Mouse (Mus musculus) kidney, embryonic 14.5 days (tissue): ENCODE data around the gene Pcca. TPM values are rescaled to one million over a fixed set of nuclear protein-coding genes. Genes with fewer than 3 reads are reported as not detected.

Experiments
- ATAC-seq: fragments of 200-750 bp; cut with Nextera tagmentation; 2 replicates; pipeline ENCODE4 v1.8.0; 2017; ENCODE audit warnings: moderate number of reproducible peaks, mild to moderate bottlenecking, moderate TSS enrichment, moderate library complexity; ENCODE audit not compliant: low FRiP score, low TSS enrichment
- H3K27ac ChIP-seq: fragments of 300-500 bp; sonication (generic); 2 replicates; pipeline ENCODE4 v1.5.1; 2014; ENCODE audit warnings: low read depth, mild to moderate bottlenecking, low read length, moderate library complexity, mixed read lengths
- H3K27me3 ChIP-seq: fragments of 300-500 bp; sonication (generic); 2 replicates; pipeline ENCODE4 v1.6.1; 2014; ENCODE audit warnings: mild to moderate bottlenecking, low read length; ENCODE audit not compliant: control insufficient read depth, insufficient read depth
- H3K36me3 ChIP-seq: fragments of 300-500 bp; sonication (generic); 2 replicates; pipeline ENCODE4 v1.6.1; 2014; ENCODE audit warnings: low read length, mixed read lengths; ENCODE audit not compliant: control insufficient read depth, insufficient read depth
- H3K4me1 ChIP-seq: fragments of 300-500 bp; sonication (generic); 2 replicates; pipeline ENCODE4 v1.6.1; 2014; ENCODE audit warnings: low read length, mixed read lengths; ENCODE audit not compliant: control insufficient read depth, insufficient read depth
- H3K4me2 ChIP-seq: fragments of 300-500 bp; sonication (generic); replicated peaks from 2 replicates; pipeline ENCODE4 v1.6.1; 2014; ENCODE audit warnings: low read depth, mild to moderate bottlenecking, low read length
- H3K4me3 ChIP-seq: fragments of 300-500 bp; sonication (generic); 2 replicates; pipeline ENCODE4 v1.5.1; 2014; ENCODE audit warnings: mild to moderate bottlenecking, low read length
- H3K9ac ChIP-seq: fragments of 300-500 bp; sonication (generic); 2 replicates; pipeline ENCODE4 v1.6.1; 2014; ENCODE audit warnings: low read depth, mild to moderate bottlenecking, low read length, moderate library complexity
- H3K9me3 ChIP-seq: fragments of 300-500 bp; sonication (generic); 2 replicates; pipeline ENCODE4 v1.6.1; 2016; ENCODE audit warnings: low read length; ENCODE audit not compliant: control insufficient read depth
- WGBS: fragments of 180-500 bp; shearing (Covaris S2); extraction: QIAGEN DNeasy Blood & Tissue Kit; methylation state at CpG from one replicate; pipeline ENCODE4 v1.1.7; 2014; 5-methylcytosine and 5-hydroxymethylcytosine counted together
- polyA plus RNA-seq: library from polyadenylated mRNA; unstranded; fragments of >200 nt; fragmentation: Nextera tagmentation; extraction: Ambion mirVana; gene quantifications from 2 replicates; pipeline ENCODE4 v1.2.1, GENCODE M21; 2014

Pcca gene
- 15.3 and 20.5 TPM in 2 replicates for polyA plus RNA-seq

DNA sequence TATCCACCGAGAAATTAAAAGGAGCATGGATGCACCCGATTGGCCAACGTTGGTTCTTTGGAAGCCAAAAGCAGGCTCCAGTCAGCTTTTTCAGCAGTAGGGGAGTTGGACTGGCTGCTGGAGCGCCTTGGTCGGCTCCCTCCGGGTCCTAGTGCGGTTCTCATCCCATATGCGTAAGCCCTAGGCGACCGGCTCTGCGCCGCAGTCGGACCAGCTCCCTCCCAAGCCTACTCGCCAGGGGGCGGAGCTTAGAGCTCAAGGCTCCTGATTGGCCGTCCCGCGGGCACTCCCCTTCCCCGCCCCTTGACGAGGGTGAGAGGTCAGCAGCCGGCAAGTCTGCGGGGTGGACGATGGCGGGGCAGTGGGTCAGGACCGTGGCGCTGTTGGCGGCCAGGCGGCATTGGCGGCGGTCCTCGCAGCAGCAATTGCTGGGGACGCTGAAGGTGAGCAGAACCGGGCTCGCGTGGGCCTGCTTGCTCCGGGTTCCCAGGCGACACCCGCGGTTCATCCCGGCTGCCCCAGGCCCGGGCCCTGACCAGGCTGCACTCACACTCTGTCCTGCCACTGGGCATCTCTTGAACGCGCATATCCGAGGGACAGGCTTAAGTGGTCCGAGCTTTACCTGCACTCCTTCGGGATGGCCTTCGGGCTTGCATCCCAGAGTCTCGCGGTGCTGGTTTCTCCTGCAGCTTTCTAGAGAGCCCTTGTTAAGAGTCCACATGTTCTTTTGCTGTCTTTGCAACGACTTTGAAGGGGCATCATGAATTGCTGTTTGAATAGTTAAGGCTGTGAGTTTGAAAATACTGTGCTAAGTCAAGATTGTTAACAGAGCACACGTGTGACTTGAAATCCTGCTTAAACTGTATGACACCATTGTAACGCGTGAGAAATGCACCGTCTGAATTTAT, at the start of gene Pcca:
Pcca (plus strand) TSS at position 308 of the 908 bp plus-strand sequence.
- peak within 1 kb of the TSS; percentile 18; the same call in 1 of the 2 replicates for H3K27ac ChIP-seq
- WGBS: 3% methylated on average over 54 of the region's 54 CpGs
- ATAC-seq: peak; percentile 100

GRCm38 (mm10) chr14:122484458-122484843, 49.7 kb upstream of the Pcca start:
- Histone ChIP-seq H3K36me3 (no peaks in the 10 kb centered on the region), H3K27me3 (peaks cover 90% of the 10 kb centered on the region), H3K27ac (no peak overlapping the region), H3K4me3 (no peak overlapping the region), H3K4me2 (no peak overlapping the region), H3K9me3 (no peaks in the 10 kb centered on the region), H3K9ac (no peak overlapping the region), H3K4me1 (no peaks in the 10 kb centered on the region)
- WGBS: 9% methylated on average over 4 of the region's 4 CpGs
- 0 out of 2 replicates have a peak, but pooled peaks have one; percentile 13 for ATAC-seq

More for the DNA sequence above, at the start of gene Pcca:
- Histone ChIP-seq H3K36me3 (no peaks in the 10 kb centered on the region), H3K4me1 (no peaks in the 10 kb centered on the region), H3K4me3 (peak within 1 kb of the TSS; percentile 68), H3K27me3 (no peaks in the 10 kb centered on the region), H3K9me3 (no peaks in the 10 kb centered on the region), H3K9ac (peak within 1 kb of the TSS; percentile 58), H3K4me2 (peak within 1 kb of the TSS; percentile 68)

DNA sequence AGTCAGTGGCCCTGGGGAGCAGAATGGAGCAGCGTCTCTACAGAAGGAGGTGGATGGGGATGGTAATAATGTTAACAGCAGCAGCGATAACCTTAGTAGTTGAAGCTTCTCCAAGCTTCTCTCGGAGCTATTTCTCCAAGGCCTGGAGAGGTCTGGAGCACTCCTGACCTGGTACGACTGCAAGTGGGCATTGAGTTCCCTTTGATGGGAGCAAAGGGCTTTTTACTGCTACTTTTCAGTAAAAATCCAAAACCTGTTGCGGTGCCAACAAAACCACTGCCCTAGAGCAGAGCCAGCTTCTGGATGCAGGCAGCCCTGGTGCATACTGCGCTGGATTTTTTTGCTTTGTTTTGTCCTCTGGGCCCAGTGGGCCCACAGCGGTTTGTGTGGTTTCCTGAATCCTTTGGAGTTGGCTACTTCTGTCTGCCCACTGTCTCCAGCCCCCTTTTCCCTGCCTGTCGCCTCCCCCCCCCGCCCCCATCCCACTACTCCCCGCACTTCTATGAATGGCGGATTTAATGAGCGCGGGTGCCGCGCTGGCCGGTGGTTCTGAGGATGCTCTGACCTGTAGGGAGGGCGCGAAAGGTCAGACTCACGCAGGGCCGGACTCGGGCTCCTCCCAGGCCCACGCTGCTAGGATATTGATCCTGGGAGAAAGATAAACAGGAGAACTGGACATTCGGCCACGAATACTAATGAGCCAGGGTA, 49.1 kb upstream of the Pcca start:
- H3K27me3 ChIP-seq: peaks cover 88% of the 10 kb centered on the region
- WGBS: 2% methylated on average over 22 of the region's 24 CpGs
- no peak overlapping the region for H3K9ac ChIP-seq
- no peak for ATAC-seq
- H3K4me1 ChIP-seq: no peaks in the 10 kb centered on the region
- H3K9me3 ChIP-seq: no peaks in the 10 kb centered on the region
- no peak overlapping the region for H3K27ac ChIP-seq
- H3K4me2 ChIP-seq: no peak overlapping the region
- H3K4me3 ChIP-seq: no peak overlapping the region
- no peaks in the 10 kb centered on the region for H3K36me3 ChIP-seq

GRCm38 (mm10) chr14:122485635-122486181, 48.4 kb upstream of the Pcca start:
- H3K4me1 ChIP-seq: no peaks in the 10 kb centered on the region
- no peaks in the 10 kb centered on the region for H3K9me3 ChIP-seq
- ATAC-seq: no peak
- 3% methylated on average over 12 of the region's 12 CpGs for WGBS
- no peak overlapping the region for H3K4me2 ChIP-seq
- H3K4me3 ChIP-seq: no peak overlapping the region
- H3K27me3 ChIP-seq: peaks cover 88% of the 10 kb centered on the region
- H3K36me3 ChIP-seq: no peaks in the 10 kb centered on the region
- no peak overlapping the region for H3K27ac ChIP-seq
- no peak overlapping the region for H3K9ac ChIP-seq

DNA sequence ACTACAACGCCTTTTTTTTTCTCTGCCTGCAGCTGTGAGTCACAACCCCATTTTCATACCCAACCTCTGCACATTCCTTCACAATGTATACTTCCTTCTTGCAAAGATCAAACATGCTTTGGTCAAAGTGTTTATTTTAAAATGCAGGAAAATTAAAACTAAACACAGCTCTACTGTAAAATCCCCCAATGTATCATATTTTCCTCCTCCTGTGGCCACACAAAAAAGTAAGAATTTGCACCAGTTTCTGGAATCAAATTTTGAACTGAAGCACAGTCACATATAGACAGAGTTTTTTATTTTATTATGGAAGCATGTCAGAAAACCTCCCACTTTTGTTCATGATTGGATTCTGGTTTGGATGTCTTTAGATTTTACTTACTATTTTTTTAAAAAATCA, 47.5 kb upstream of the Pcca start:
- Histone ChIP-seq H3K27me3 (peaks cover 88% of the 10 kb centered on the region), H3K4me2 (no peak overlapping the region), H3K9ac (no peak overlapping the region), H3K36me3 (no peaks in the 10 kb centered on the region), H3K27ac (no peak overlapping the region), H3K9me3 (no peaks in the 10 kb centered on the region), H3K4me1 (no peaks in the 10 kb centered on the region), H3K4me3 (no peak overlapping the region)
- WGBS: 3% methylated on average over 1 of the region's 1 CpGs
- ATAC-seq: no peak

DNA sequence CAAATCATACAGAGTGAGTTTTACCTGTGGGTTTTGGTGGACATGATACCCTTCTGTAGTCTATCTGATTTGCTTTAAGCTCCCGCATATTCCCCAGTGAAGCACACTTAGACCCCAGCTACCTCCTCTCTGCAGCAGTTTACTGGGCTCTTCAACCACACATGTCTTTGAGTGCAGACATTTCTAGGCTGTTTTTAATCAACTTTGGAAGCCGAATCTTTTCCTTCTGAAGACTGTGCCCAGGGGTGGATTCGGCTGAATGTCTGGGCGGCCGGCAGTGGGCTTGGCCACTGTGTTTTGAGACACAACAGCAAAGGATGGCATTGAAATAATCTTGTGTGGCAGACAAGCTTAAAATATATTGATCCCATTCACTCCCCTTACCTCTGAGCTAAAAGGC, 46.8 kb upstream of the Pcca start:
- H3K4me2 ChIP-seq: no peak overlapping the region
- H3K4me3 ChIP-seq: no peak overlapping the region
- no peaks in the 10 kb centered on the region for H3K9me3 ChIP-seq
- H3K36me3 ChIP-seq: no peaks in the 10 kb centered on the region
- peaks cover 83% of the 10 kb centered on the region for H3K27me3 ChIP-seq
- no peaks in the 10 kb centered on the region for H3K4me1 ChIP-seq
- H3K27ac ChIP-seq: no peak overlapping the region
- ATAC-seq: no peak
- no peak overlapping the region for H3K9ac ChIP-seq
- 4% methylated on average over 5 of the region's 5 CpGs for WGBS

- H3K27ac ChIP-seq: no peak overlapping the region
- H3K4me1 ChIP-seq: no peaks in the 10 kb centered on the region
- H3K4me2 ChIP-seq: no peak overlapping the region
- H3K9me3 ChIP-seq: no peaks in the 10 kb centered on the region
- no peak for ATAC-seq
- no peaks in the 10 kb centered on the region for H3K36me3 ChIP-seq
- H3K27me3 ChIP-seq: peaks cover 76% of the 10 kb centered on the region
- no peak overlapping the region for H3K9ac ChIP-seq
- H3K4me3 ChIP-seq: no peak overlapping the region
- WGBS: 0% methylated on average over 5 of the region's 5 CpGs
Observed at GRCm38 (mm10) chr14:122489041-122489440, 45.1 kb upstream of the Pcca start.

- H3K4me2 ChIP-seq: no peak overlapping the region
- H3K4me3 ChIP-seq: no peak overlapping the region
- H3K36me3 ChIP-seq: no peaks in the 10 kb centered on the region
- peaks cover 68% of the 10 kb centered on the region for H3K27me3 ChIP-seq
- no peaks in the 10 kb centered on the region for H3K9me3 ChIP-seq
- ATAC-seq: no peak
- no peaks in the 10 kb centered on the region for H3K4me1 ChIP-seq
- 3% methylated on average over 12 of the region's 12 CpGs for WGBS
- H3K9ac ChIP-seq: no peak overlapping the region
- H3K27ac ChIP-seq: no peak overlapping the region
Observed at GRCm38 (mm10) chr14:122489686-122490414, 44.3 kb upstream of the Pcca start.
